Mouse (Mus musculus) heart, embryonic 14.5 days (tissue): ENCODE measurements around the gene Tom1. TPM values are rescaled to one million over a fixed set of nuclear protein-coding genes. Genes with fewer than 3 reads are reported as not detected.
A peak's percentile ranks its signal among the peaks of the same experiment; 100 is the strongest.

ENCODE experiments used
- ATAC-seq: fragments of 200-750 bp; cut with Nextera tagmentation; 2 replicates; pipeline ENCODE4 v1.8.0; 2017; ENCODE audit warnings: low read depth, moderate TSS enrichment; ENCODE audit not compliant: insufficient number of reproducible peaks, insufficient read depth, low FRiP score
- H3K27ac ChIP-seq, 2 experiments: fragments of 200-500 bp in 1 of 2; fragments of 300-500 bp in 1 of 2; sonication (generic) in 1 of 2; replicated peaks in 1 of 2; 2 replicates each; pipeline ENCODE4 v1.5.1; 2012 to 2014; ENCODE audit warnings: low read depth in 2 of 2, low read length in 2 of 2, control low read depth in 1 of 2, mild to moderate bottlenecking in 1 of 2, mixed read lengths in 1 of 2; ENCODE audit not compliant: control insufficient read depth in 1 of 2, insufficient read depth in 1 of 2
- H3K27me3 ChIP-seq: fragments of 300-500 bp; sonication (generic); 2 replicates; pipeline ENCODE4 v1.6.1; 2014; ENCODE audit warnings: mild to moderate bottlenecking, low read length, control low read depth; ENCODE audit not compliant: control insufficient read depth, insufficient read depth
- H3K36me3 ChIP-seq: fragments of 300-500 bp; sonication (generic); 2 replicates; pipeline ENCODE4 v1.6.1; 2014; ENCODE audit warnings: mild to moderate bottlenecking, control low read depth, low read length, mixed read lengths; ENCODE audit not compliant: control insufficient read depth, insufficient read depth
- H3K4me1 ChIP-seq, 2 experiments: fragments of 200-500 bp in 1 of 2; fragments of 300-500 bp in 1 of 2; sonication (generic) in 1 of 2; 2 replicates each; pipeline ENCODE4 v1.6.1; 2012 to 2014; ENCODE audit warnings: low read length in 2 of 2, control low read depth in 1 of 2, mixed read lengths in 1 of 2; ENCODE audit not compliant: control insufficient read depth in 2 of 2, insufficient read depth in 2 of 2
- H3K4me2 ChIP-seq: fragments of 300-500 bp; sonication (generic); 2 replicates; pipeline ENCODE4 v1.6.1; 2014; ENCODE audit warnings: mild to moderate bottlenecking, low read length
- H3K4me3 ChIP-seq, 2 experiments: fragments of 200-500 bp in 1 of 2; fragments of 300-500 bp in 1 of 2; sonication (generic) in 1 of 2; 2 replicates each; pipeline ENCODE4 v1.5.1; 2012 to 2014; ENCODE audit warnings: low read length in 2 of 2, mild to moderate bottlenecking in 2 of 2, control low read depth in 1 of 2, low read depth in 1 of 2, moderate library complexity in 1 of 2; ENCODE audit not compliant: control insufficient read depth in 1 of 2, insufficient read depth in 1 of 2
- H3K9ac ChIP-seq: fragments of 300-500 bp; sonication (generic); 2 replicates; pipeline ENCODE4 v1.6.1; 2014; ENCODE audit warnings: mild to moderate bottlenecking, low read length
- H3K9me3 ChIP-seq: fragments of 300-500 bp; sonication (generic); 2 replicates; pipeline ENCODE4 v1.6.1; 2016; ENCODE audit warnings: low read length, control low read depth; ENCODE audit not compliant: control insufficient read depth
- WGBS: fragments of 180-500 bp; shearing (Covaris S2); extraction: QIAGEN DNeasy Blood & Tissue Kit; methylation state at CpG from one replicate; pipeline ENCODE4 v1.1.7; 2014; 5-methylcytosine and 5-hydroxymethylcytosine counted together
- polyA plus RNA-seq: library from polyadenylated mRNA; unstranded; fragments of >200 nt; fragmentation: Nextera tagmentation; extraction: Ambion mirVana; gene quantifications from 2 replicates; pipeline ENCODE4 v1.2.1, GENCODE M21; 2014

Gene Tom1
- polyA plus RNA-seq, 1 experiment from 2014 or later: 45.9 TPM

- WGBS: 73% methylated on average over 9 of the region's 9 CpGs
- H3K4me3 ChIP-seq: no peak overlapping the region
- no peaks in the 10 kb centered on the region for H3K27me3 ChIP-seq
- H3K4me1 ChIP-seq: no peaks in the 10 kb centered on the region; a peak in 3 of 4 replicates
- no peaks in the 10 kb centered on the region for H3K36me3 ChIP-seq
- H3K9me3 ChIP-seq: no peaks in the 10 kb centered on the region
- no peak overlapping the region for H3K9ac ChIP-seq
- H3K4me2 ChIP-seq: no peak overlapping the region
- no peak for ATAC-seq
- H3K27ac ChIP-seq: no peak overlapping the region
Measured at GRCm38 (mm10) chr8:75081364-75082040, 48.0 kb downstream of the Tom1 start.

- 78% methylated on average over 6 of the region's 6 CpGs for WGBS
- H3K9ac ChIP-seq: no peak overlapping the region
- H3K27ac ChIP-seq: no peak overlapping the region
- H3K4me1 ChIP-seq: no peaks in the 10 kb centered on the region; a peak in 3 of 4 replicates
- H3K4me2 ChIP-seq: no peak overlapping the region
- no peak overlapping the region for H3K4me3 ChIP-seq
- H3K27me3 ChIP-seq: no peaks in the 10 kb centered on the region
- H3K36me3 ChIP-seq: no peaks in the 10 kb centered on the region
- ATAC-seq: no peak
- H3K9me3 ChIP-seq: no peaks in the 10 kb centered on the region
Measured at GRCm38 (mm10) chr8:75082181-75082805, 48.8 kb downstream of the Tom1 start.

GRCm38 (mm10) chr8:75083846-75084245 lies 50.3 kb downstream of the Tom1 start:
- H3K27ac ChIP-seq: peak overlapping the region in 1 of 2 experiments; percentile 21; a peak in 1 of 4 replicates
- peak overlapping the region; percentile 50 for H3K4me2 ChIP-seq
- no peaks in the 10 kb centered on the region for H3K27me3 ChIP-seq
- peak; percentile 94 for ATAC-seq
- H3K9ac ChIP-seq: no peak overlapping the region; the same call in 1 of the 2 replicates
- peaks cover under 1 to 2% of the 10 kb centered on the region in 2 experiments; a peak in 3 of 4 replicates for H3K4me1 ChIP-seq
- peak overlapping the region; percentile 17 to 37 for H3K4me3 ChIP-seq
- WGBS: 4% methylated on average over 16 of the region's 17 CpGs
- H3K36me3 ChIP-seq: no peaks in the 10 kb centered on the region
- H3K9me3 ChIP-seq: no peaks in the 10 kb centered on the region

GRCm38 (mm10) chr8:75084382-75085064 lies 51.0 kb downstream of the Tom1 start:
- Histone ChIP-seq H3K9ac (no peak overlapping the region), H3K4me2 (peak overlapping the region; percentile 50; the same call in 1 of the 2 replicates), H3K27ac (peak overlapping the region; percentile 21 to 25), H3K27me3 (no peaks in the 10 kb centered on the region), H3K4me1 (peaks cover 5 to 8% of the 10 kb centered on the region in 2 experiments), H3K4me3 (no peak overlapping the region), H3K36me3 (no peaks in the 10 kb centered on the region), H3K9me3 (no peaks in the 10 kb centered on the region)
- no peak for ATAC-seq
- WGBS: 64% methylated on average over 3 of the region's 3 CpGs

- Histone ChIP-seq H3K27me3 (no peaks in the 10 kb centered on the region), H3K9me3 (no peaks in the 10 kb centered on the region), H3K4me2 (no peak overlapping the region), H3K4me3 (no peak overlapping the region), H3K9ac (no peak overlapping the region), H3K27ac (no peak overlapping the region), H3K36me3 (no peaks in the 10 kb centered on the region), H3K4me1 (peaks cover 7 to 15% of the 10 kb centered on the region in 2 experiments)
- ATAC-seq: no peak
- 81% methylated on average over 2 of the region's 2 CpGs for WGBS
Measured at GRCm38 (mm10) chr8:75086002-75086401, 52.5 kb downstream of the Tom1 start.

GRCm38 (mm10) chr8:75087127-75087526 lies 53.6 kb downstream of the Tom1 start:
- no peak overlapping the region for H3K4me2 ChIP-seq
- H3K4me3 ChIP-seq: no peak overlapping the region
- no peaks in the 10 kb centered on the region for H3K27me3 ChIP-seq
- ATAC-seq: no peak
- H3K36me3 ChIP-seq: no peaks in the 10 kb centered on the region
- H3K4me1 ChIP-seq: peaks cover 7 to 15% of the 10 kb centered on the region in 2 experiments
- no peaks in the 10 kb centered on the region for H3K9me3 ChIP-seq
- no peak overlapping the region for H3K27ac ChIP-seq
- no peak overlapping the region for H3K9ac ChIP-seq

GRCm38 (mm10) chr8:75088989-75089881 lies 55.7 kb downstream of the Tom1 start:
- ATAC-seq: peak; percentile 46; the same call in 1 of the 2 replicates
- WGBS: 11% methylated on average over 6 of the region's 6 CpGs
- peak overlapping the region; percentile 49; the same call in 1 of the 2 replicates for H3K9ac ChIP-seq
- no peaks in the 10 kb centered on the region for H3K9me3 ChIP-seq
- H3K27me3 ChIP-seq: no peaks in the 10 kb centered on the region
- no peaks in the 10 kb centered on the region for H3K36me3 ChIP-seq
- peak overlapping the region; percentile 52 for H3K4me2 ChIP-seq
- H3K4me1 ChIP-seq: peaks cover 9 to 19% of the 10 kb centered on the region in 2 experiments
- peak overlapping the region; percentile 4 to 15; a peak in 1 of 4 replicates for H3K4me3 ChIP-seq
- H3K27ac ChIP-seq: peak overlapping the region; percentile 37 to 73
